ENCODE assay signal across 22 mouse cellular contexts in genomic region chr8:22132062-22132461, GRCm38 (mm10). TPM values are rescaled to one million over a fixed set of nuclear protein-coding genes. Genes with fewer than 3 reads are reported as not detected.
A peak's percentile ranks its signal among the peaks of the same experiment; 100 is the strongest.
DNase-seq lines count a peak whose midpoint lies in the region; ATAC-seq and TF ChIP-seq lines count a peak whose summit lies in the region.
"Had no signal": no experiment of that assay in that cellular context is flagged by ENCODE, and none has a peak within 500 bp of the region (broad histone marks: within the 10 kb centered on the region; RNA-seq: fewer than 3 reads in every experiment).

No protein-coding gene starts in this region.

- no peak overlapping the region for H3K9ac ChIP-seq in hindbrain, embryonic 12.5 days
- H3K9ac ChIP-seq: forebrain, embryonic 13.5 days; heart, embryonic 15.5 days; liver, postnatal 0 days had no signal

- H3K4me3 ChIP-seq in gastrocnemius, adult 2 months, result no peak overlapping the region
- H3K4me3 ChIP-seq in small intestine, adult 2 months (ENCODE audit: low read depth, low read length), result no peak overlapping the region
- no peak overlapping the region for H3K4me3 ChIP-seq in hindbrain, embryonic 12.5 days
- H3K4me3 ChIP-seq: erythroblast, embryonic 14.5 days; forebrain, embryonic 13.5 days; heart, embryonic 15.5 days had no signal

- intact Hi-C loops in gastrocnemius, adult 2 months (cut with DNase I), result no loop called here

- no peaks in the 10 kb centered on the region for H3K27me3 ChIP-seq in small intestine, adult 2 months (ENCODE audit: control insufficient read depth, insufficient read depth, low read length)
- no peaks in the 10 kb centered on the region for H3K27me3 ChIP-seq in hindbrain, embryonic 12.5 days
- H3K27me3 ChIP-seq: forebrain, embryonic 13.5 days; heart, embryonic 15.5 days; Patski had no signal

- DNase-seq in gastrocnemius, adult 2 months, result no peak
- no peak for DNase-seq in gastrocnemius, postnatal 4 days (ENCODE audit: low spot score in 2 of 2)
- DNase-seq in urinary bladder, postnatal 14 days (ENCODE audit: low spot score), result peak; percentile 32
- DNase-seq in urinary bladder, postnatal 25 days (ENCODE audit: low spot score), result no peak
- DNase-seq in liver, result no peak
- DNase-seq: adrenal gland, postnatal 25 days; cerebellum, adult 11-12 months; cerebellum, postnatal 14 days; gastrocnemius, postnatal 25 days; liver, postnatal 0 days; right cerebral cortex, postnatal 4 days had no signal

- peaks cover 13% of the 10 kb centered on the region for H3K36me3 ChIP-seq in small intestine, adult 2 months (ENCODE audit: control insufficient read depth, insufficient read depth, low read length)
- H3K36me3 ChIP-seq in hindbrain, embryonic 12.5 days, result peaks cover 26% of the 10 kb centered on the region

- no peak for TF ChIP-seq POLR2A in small intestine, adult 2 months (IDR thresholded peaks at IDR 0.05; ENCODE audit: low read depth, low read length)

- TF ChIP-seq CTCF in gastrocnemius, adult 2 months (IDR thresholded peaks at IDR 0.05), result no peak
- no peak for TF ChIP-seq CTCF in small intestine, adult 2 months (IDR thresholded peaks at IDR 0.05; ENCODE audit: extremely low read depth, insufficient read length, insufficient replicate concordance, low read depth, low read length)

- H3K27ac ChIP-seq in gastrocnemius, adult 2 months, result peak overlapping the region; percentile 12; the same call in 1 of the 2 replicates
- H3K27ac ChIP-seq in small intestine, adult 2 months (ENCODE audit: insufficient read depth, low read depth, low read length), result peak overlapping the region; percentile 3; the same call in 1 of the 2 replicates
- H3K27ac ChIP-seq in hindbrain, embryonic 12.5 days, result no peak overlapping the region
- H3K27ac ChIP-seq: forebrain, embryonic 13.5 days; heart, embryonic 15.5 days had no signal

- H3K4me1 ChIP-seq in small intestine, adult 2 months (ENCODE audit: control insufficient read depth, insufficient read depth, insufficient read length, low read length), result peaks cover 7% of the 10 kb centered on the region; the same call in 1 of the 2 replicates
- no peaks in the 10 kb centered on the region for H3K4me1 ChIP-seq in hindbrain, embryonic 12.5 days
- H3K4me1 ChIP-seq: forebrain, embryonic 13.5 days; heart, embryonic 15.5 days had no signal

- no peak overlapping the region for H3K4me2 ChIP-seq in hindbrain, embryonic 12.5 days (replicated peaks)
- H3K4me2 ChIP-seq: forebrain, embryonic 13.5 days; heart, embryonic 15.5 days had no signal

- no peak for ATAC-seq in hindbrain, embryonic 12.5 days (ENCODE audit: low FRiP score)
- ATAC-seq: CD4-positive, CD25-positive, alpha-beta regulatory T cell, adult 4 months; forebrain, embryonic 13.5 days; liver, postnatal 0 days; Patski had no signal

- WGBS in small intestine, adult 2 months, result 33% methylated on average over 12 of the region's 12 CpGs
- WGBS in hindbrain, embryonic 12.5 days, result 87% methylated on average over 12 of the region's 12 CpGs

- no peaks in the 10 kb centered on the region for H3K9me3 ChIP-seq in hindbrain, embryonic 12.5 days (replicated peaks)
- H3K9me3 ChIP-seq: forebrain, embryonic 13.5 days; heart, embryonic 15.5 days had no signal

RNA-seq across cellular contexts. Expression of gene Nek5, which starts 7.2 kb away (rescaled TPM):
- under 1 TPM; 0.22 to 0.48 TPM for total RNA-seq in gastrocnemius, adult 2 months (2021)
- total RNA-seq in gastrocnemius, postnatal 4 days (2021), result not detected
- polyA plus RNA-seq in small intestine, adult 2 months (2012; rRNA removed), result not detected in 2 replicates
- 0.52 and 1.2 TPM in 2 replicates for polyA plus RNA-seq in hindbrain, embryonic 12.5 days (2016; fragmentation: Nextera tagmentation; extraction: Ambion mirVana)
- total RNA-seq: ES-E14; heart, adult 8-10 months; hematopoietic stem cell, adult 5-6 weeks had no signal
- polyA plus RNA-seq: CD4-positive, CD25-positive, alpha-beta regulatory T cell, adult 4 months; erythroblast, embryonic 14.5 days; thymus, postnatal 0 days had no signal

RNA-seq across cellular contexts. Expression of gene Nek3, which starts 34.2 kb away (rescaled TPM):
- total RNA-seq in gastrocnemius, adult 2 months (2021), result 1 to 10 TPM; 2.8 to 3.4 TPM
- total RNA-seq in gastrocnemius, postnatal 4 days (2021), result 1 to 10 TPM; 3.5 to 3.6 TPM
- polyA plus RNA-seq in small intestine, adult 2 months (2012; rRNA removed), result 1.6 and 3.2 TPM in 2 replicates
- 9.8 and 10.0 TPM in 2 replicates for polyA plus RNA-seq in hindbrain, embryonic 12.5 days (2016; fragmentation: Nextera tagmentation; extraction: Ambion mirVana)

RNA-seq across cellular contexts. Expression of gene Ckap2, which starts 53.6 kb away (rescaled TPM):
- not detected for total RNA-seq in gastrocnemius, adult 2 months (2021)
- total RNA-seq in gastrocnemius, postnatal 4 days (2021), result 10 to 100 TPM; 15.6 to 16.4 TPM
- polyA plus RNA-seq in small intestine, adult 2 months (2012; rRNA removed), result 1.0 and 2.1 TPM in 2 replicates
- polyA plus RNA-seq in hindbrain, embryonic 12.5 days (2016; fragmentation: Nextera tagmentation; extraction: Ambion mirVana), result 37.0 and 39.8 TPM in 2 replicates

Comparison
In these comparisons a context has a peak if more than half of its experiments do, and no peak if none do; other contexts are left out.
1. RNA of gene Ckap2, which starts 53.6 kb away (total RNA-seq): 15.6 to 16.4 TPM in gastrocnemius, postnatal 4 days; not detected in gastrocnemius, adult 2 months; every median in the first group is over 10 times any median in the second.